Mouse (Mus musculus): ENCODE data around the gene Rps6ka5. TPM values are rescaled to one million over a fixed set of nuclear protein-coding genes. Genes with fewer than 3 reads are reported as not detected.

Rps6ka5 gene
- total and polyA plus RNA-seq, 2 experiments: 0.29 to 2.0 TPM

GRCm38 (mm10) chr12:100606733-100607132, 120.0 kb downstream of the Rps6ka5 start:
- no peaks in the 10 kb centered on the region for H3K4me1 ChIP-seq (ENCODE audit: control insufficient read depth, insufficient read depth, low read length)
- no peaks in the 10 kb centered on the region for H3K36me3 ChIP-seq (ENCODE audit: control insufficient read depth, insufficient read depth, low read length)
- DNase-seq (ENCODE audit: extremely low read depth, low read depth, low spot score): peak; percentile 20
- H3K4me3 ChIP-seq (ENCODE audit: insufficient read depth, low read depth, low read length): no peak overlapping the region
- 95% methylated on average over 1 of the region's 1 CpGs for WGBS
- no peak overlapping the region for H3K27ac ChIP-seq (replicated peaks; ENCODE audit: insufficient read depth, low read depth, low read length)
- TF ChIP-seq POLR2A (IDR thresholded peaks at IDR 0.05; ENCODE audit: extremely low read depth, insufficient read depth, low read length): no peak
- peak; percentile 37; the same call in 1 of the 2 replicates for TF ChIP-seq CTCF (IDR thresholded peaks at IDR 0.05; ENCODE audit: low read depth, low read length)
- no peaks in the 10 kb centered on the region for H3K79me2 ChIP-seq (ENCODE audit: control insufficient read depth, insufficient read depth, low read length)
- H3K9ac ChIP-seq (ENCODE audit: low read depth, low read length): no peak overlapping the region
- H3K27me3 ChIP-seq (ENCODE audit: control insufficient read depth, insufficient read depth, low read length): no peaks in the 10 kb centered on the region

GRCm38 (mm10) chr12:100605596-100605995, 121.2 kb downstream of the Rps6ka5 start:
- no peak for TF ChIP-seq POLR2A (IDR thresholded peaks at IDR 0.05; ENCODE audit: extremely low read depth, insufficient read depth, low read length)
- no peak for TF ChIP-seq CTCF (IDR thresholded peaks at IDR 0.05; ENCODE audit: low read depth, low read length)
- no peaks in the 10 kb centered on the region for H3K79me2 ChIP-seq (ENCODE audit: control insufficient read depth, insufficient read depth, low read length)
- no peak overlapping the region for H3K27ac ChIP-seq (replicated peaks; ENCODE audit: insufficient read depth, low read depth, low read length)
- WGBS: 87% methylated on average over 3 of the region's 3 CpGs
- H3K36me3 ChIP-seq (ENCODE audit: control insufficient read depth, insufficient read depth, low read length): no peaks in the 10 kb centered on the region
- no peaks in the 10 kb centered on the region for H3K27me3 ChIP-seq (ENCODE audit: control insufficient read depth, insufficient read depth, low read length)
- no peak overlapping the region for H3K9ac ChIP-seq (ENCODE audit: low read depth, low read length)
- no peak for DNase-seq (ENCODE audit: extremely low read depth, low read depth, low spot score)
- no peak overlapping the region for H3K4me3 ChIP-seq (ENCODE audit: insufficient read depth, low read depth, low read length)
- no peaks in the 10 kb centered on the region for H3K4me1 ChIP-seq (ENCODE audit: control insufficient read depth, insufficient read depth, low read length)

GRCm38 (mm10) chr12:100604540-100604939, 122.2 kb downstream of the Rps6ka5 start:
- H3K4me3 ChIP-seq (ENCODE audit: insufficient read depth, low read depth, low read length): no peak overlapping the region
- no peaks in the 10 kb centered on the region for H3K27me3 ChIP-seq (ENCODE audit: control insufficient read depth, insufficient read depth, low read length)
- H3K9ac ChIP-seq (ENCODE audit: low read depth, low read length): no peak overlapping the region
- DNase-seq (ENCODE audit: extremely low read depth, low read depth, low spot score): peak; percentile 45
- H3K27ac ChIP-seq (replicated peaks; ENCODE audit: insufficient read depth, low read depth, low read length): no peak overlapping the region
- H3K4me1 ChIP-seq (ENCODE audit: control insufficient read depth, insufficient read depth, low read length): no peaks in the 10 kb centered on the region
- 0% methylated on average over 1 of the region's 1 CpGs for WGBS
- TF ChIP-seq CTCF (IDR thresholded peaks at IDR 0.05; ENCODE audit: low read depth, low read length) (peak; percentile 82), POLR2A (IDR thresholded peaks at IDR 0.05; ENCODE audit: extremely low read depth, insufficient read depth, low read length) (no peak)
- no peaks in the 10 kb centered on the region for H3K36me3 ChIP-seq (ENCODE audit: control insufficient read depth, insufficient read depth, low read length)
- H3K79me2 ChIP-seq (ENCODE audit: control insufficient read depth, insufficient read depth, low read length): no peaks in the 10 kb centered on the region

- H3K79me2 ChIP-seq (ENCODE audit: control insufficient read depth, insufficient read depth, low read length): no peaks in the 10 kb centered on the region
- WGBS: 87% methylated on average over 3 of the region's 3 CpGs
- H3K9ac ChIP-seq (ENCODE audit: low read depth, low read length): no peak overlapping the region
- H3K27ac ChIP-seq (replicated peaks; ENCODE audit: insufficient read depth, low read depth, low read length): no peak overlapping the region
- TF ChIP-seq CTCF (IDR thresholded peaks at IDR 0.05; ENCODE audit: low read depth, low read length) (no peak), POLR2A (IDR thresholded peaks at IDR 0.05; ENCODE audit: extremely low read depth, insufficient read depth, low read length) (no peak)
- H3K4me3 ChIP-seq (ENCODE audit: insufficient read depth, low read depth, low read length): no peak overlapping the region
- no peaks in the 10 kb centered on the region for H3K4me1 ChIP-seq (ENCODE audit: control insufficient read depth, insufficient read depth, low read length)
- H3K36me3 ChIP-seq (ENCODE audit: control insufficient read depth, insufficient read depth, low read length): no peaks in the 10 kb centered on the region
- H3K27me3 ChIP-seq (ENCODE audit: control insufficient read depth, insufficient read depth, low read length): no peaks in the 10 kb centered on the region
- no peak for DNase-seq (ENCODE audit: extremely low read depth, low read depth, low spot score)
Observed at GRCm38 (mm10) chr12:100594700-100595099, 132.1 kb downstream of the Rps6ka5 start.

GRCm38 (mm10) chr12:100586601-100587000, 140.2 kb downstream of the Rps6ka5 start:
- no peaks in the 10 kb centered on the region for H3K79me2 ChIP-seq (ENCODE audit: control insufficient read depth, insufficient read depth, low read length)
- TF ChIP-seq POLR2A (IDR thresholded peaks at IDR 0.05; ENCODE audit: extremely low read depth, insufficient read depth, low read length): no peak
- no peak for TF ChIP-seq CTCF (IDR thresholded peaks at IDR 0.05; ENCODE audit: low read depth, low read length)
- no peak for DNase-seq (ENCODE audit: extremely low read depth, low read depth, low spot score)
- no peak overlapping the region for H3K27ac ChIP-seq (replicated peaks; ENCODE audit: insufficient read depth, low read depth, low read length)
- no peak overlapping the region for H3K9ac ChIP-seq (ENCODE audit: low read depth, low read length)
- no peak overlapping the region for H3K4me3 ChIP-seq (ENCODE audit: insufficient read depth, low read depth, low read length)
- no peaks in the 10 kb centered on the region for H3K4me1 ChIP-seq (ENCODE audit: control insufficient read depth, insufficient read depth, low read length)
- no peaks in the 10 kb centered on the region for H3K36me3 ChIP-seq (ENCODE audit: control insufficient read depth, insufficient read depth, low read length)
- H3K27me3 ChIP-seq (ENCODE audit: control insufficient read depth, insufficient read depth, low read length): no peaks in the 10 kb centered on the region
- 91% methylated on average over 2 of the region's 2 CpGs for WGBS

- Histone ChIP-seq H3K27me3 (ENCODE audit: control insufficient read depth, insufficient read depth, low read length) (no peaks in the 10 kb centered on the region), H3K27ac (replicated peaks; ENCODE audit: insufficient read depth, low read depth, low read length) (no peak overlapping the region), H3K36me3 (ENCODE audit: control insufficient read depth, insufficient read depth, low read length) (no peaks in the 10 kb centered on the region; the same call in 1 of the 2 replicates), H3K4me3 (ENCODE audit: insufficient read depth, low read depth, low read length) (no peak overlapping the region), H3K79me2 (ENCODE audit: control insufficient read depth, insufficient read depth, low read length) (no peaks in the 10 kb centered on the region), H3K4me1 (ENCODE audit: control insufficient read depth, insufficient read depth, low read length) (no peaks in the 10 kb centered on the region), H3K9ac (ENCODE audit: low read depth, low read length) (no peak overlapping the region)
- DNase-seq (ENCODE audit: extremely low read depth, low read depth, low spot score): no peak
- 92% methylated on average over 2 of the region's 2 CpGs for WGBS
- no peak for TF ChIP-seq POLR2A (IDR thresholded peaks at IDR 0.05; ENCODE audit: extremely low read depth, insufficient read depth, low read length)
- no peak for TF ChIP-seq CTCF (IDR thresholded peaks at IDR 0.05; ENCODE audit: low read depth, low read length)
Observed at GRCm38 (mm10) chr12:100579221-100579620, 147.6 kb downstream of the Rps6ka5 start.

Measured in liver, adult 2 months (tissue).